13 mouse cellular contexts compared by ENCODE assay signal in the genomic region with DNA sequence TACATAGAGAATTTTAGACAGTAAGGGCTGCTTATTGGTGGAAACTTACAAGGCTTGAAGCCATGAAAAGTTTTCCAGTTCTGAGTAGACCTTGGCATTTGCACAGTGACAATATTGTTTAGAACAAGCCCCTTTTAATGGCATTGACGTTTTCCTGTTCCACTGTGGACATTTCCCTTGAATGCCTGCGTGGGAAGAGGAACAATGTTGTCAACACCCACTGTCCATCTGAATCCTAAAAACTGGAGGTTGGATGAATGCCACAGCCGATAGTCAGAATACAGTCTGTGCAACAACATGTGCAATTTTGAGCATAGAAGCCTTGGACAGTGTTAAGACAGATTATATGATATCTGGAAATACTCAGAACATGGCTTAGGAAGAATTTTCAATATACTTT.
DNase-seq lines count a peak whose midpoint lies in the region; ATAC-seq and TF ChIP-seq lines count a peak whose summit lies in the region.
"Had no signal": no experiment of that assay in that cellular context is flagged by ENCODE, and none has a peak within 500 bp of the region (broad histone marks: within the 10 kb centered on the region; RNA-seq: fewer than 3 reads in every experiment).

No protein-coding gene starts in this region.

- H3K36me3 ChIP-seq in lung, embryonic 16.5 days (ENCODE audit: control insufficient read depth, insufficient read depth, low read length), result no peaks in the 10 kb centered on the region
- H3K36me3 ChIP-seq in heart, embryonic 16.5 days (ENCODE audit: control insufficient read depth, insufficient read depth), result no peaks in the 10 kb centered on the region
- H3K36me3 ChIP-seq: hindbrain, embryonic 12.5 days; neural tube, embryonic 13.5 days had no signal

- no peak for TF ChIP-seq CTCF in gastrocnemius, adult 2 months (IDR thresholded peaks at IDR 0.05)

- H3K27ac ChIP-seq in gastrocnemius, adult 2 months, result peak overlapping the region; percentile 80
- H3K27ac ChIP-seq in lung, embryonic 16.5 days (ENCODE audit: low read length), result peak overlapping the region; percentile 12; the same call in 1 of the 2 replicates
- H3K27ac ChIP-seq in heart, embryonic 16.5 days (ENCODE audit: low read length), result peak overlapping the region; percentile 66
- H3K27ac ChIP-seq: hindbrain, embryonic 12.5 days; liver, embryonic 14.5 days; neural tube, embryonic 13.5 days had no signal

- H3K27me3 ChIP-seq in lung, embryonic 16.5 days (ENCODE audit: control insufficient read depth, insufficient read depth, low read depth, low read length), result no peaks in the 10 kb centered on the region
- no peaks in the 10 kb centered on the region for H3K27me3 ChIP-seq in heart, embryonic 16.5 days (ENCODE audit: control insufficient read depth, insufficient read depth, low read length)
- H3K27me3 ChIP-seq: hindbrain, embryonic 12.5 days; neural tube, embryonic 13.5 days had no signal

- no peak overlapping the region for H3K4me2 ChIP-seq in lung, embryonic 16.5 days (ENCODE audit: low read depth, low read length)
- no peak overlapping the region for H3K4me2 ChIP-seq in heart, embryonic 16.5 days (ENCODE audit: low read depth, low read length)
- H3K4me2 ChIP-seq: hindbrain, embryonic 12.5 days; midbrain, embryonic 11.5 days; neural tube, embryonic 13.5 days had no signal

- no peak overlapping the region for H3K4me3 ChIP-seq in gastrocnemius, adult 2 months
- H3K4me3 ChIP-seq in lung, embryonic 16.5 days (ENCODE audit: low read length), result no peak overlapping the region
- no peak overlapping the region for H3K4me3 ChIP-seq in heart, embryonic 16.5 days (ENCODE audit: low read length)
- H3K4me3 ChIP-seq: hindbrain, embryonic 12.5 days; neural tube, embryonic 13.5 days had no signal

- H3K9me3 ChIP-seq in lung, embryonic 16.5 days (ENCODE audit: control insufficient read depth, low read length), result no peaks in the 10 kb centered on the region
- H3K9me3 ChIP-seq in heart, embryonic 16.5 days (replicated peaks; ENCODE audit: control insufficient read depth, low read length), result no peaks in the 10 kb centered on the region
- H3K9me3 ChIP-seq: hindbrain, embryonic 12.5 days; neural tube, embryonic 13.5 days had no signal

- H3K9ac ChIP-seq in lung, embryonic 16.5 days (ENCODE audit: low read length), result no peak overlapping the region
- H3K9ac ChIP-seq in heart, embryonic 16.5 days (ENCODE audit: low read length), result no peak overlapping the region
- H3K9ac ChIP-seq: hindbrain, embryonic 12.5 days; liver, embryonic 14.5 days; neural tube, embryonic 13.5 days had no signal

- H3K4me1 ChIP-seq in lung, embryonic 16.5 days (replicated peaks; ENCODE audit: control insufficient read depth, insufficient read depth, low read length), result peaks cover 18% of the 10 kb centered on the region
- H3K4me1 ChIP-seq in heart, embryonic 16.5 days (ENCODE audit: control insufficient read depth, insufficient read depth, low read length), result peaks cover 29% of the 10 kb centered on the region
- H3K4me1 ChIP-seq: neural tube, embryonic 13.5 days had no signal

- intact Hi-C loops in gastrocnemius, adult 2 months (cut with DNase I), result loop anchor here (10.0 kb wide), 1 partner anchor 78 kb away; no protein-coding TSS in a partner anchor

- DNase-seq in gastrocnemius, adult 2 months, result no peak
- no peak for DNase-seq in gastrocnemius, adult 18-20 months (ENCODE audit: low spot score)
- no peak for DNase-seq in lung, postnatal 14 days
- DNase-seq in layer of hippocampus, postnatal 36 days, result peak; percentile 43 to 61
- no peak for DNase-seq in thymus, postnatal 0 days (ENCODE audit: low spot score)
- DNase-seq: cerebellum, adult 2 months had no signal

- peak; percentile 44; the same call in 1 of the 2 replicates for ATAC-seq in lung, embryonic 16.5 days (ENCODE audit: low read depth)
- ATAC-seq in heart, embryonic 16.5 days (replicated peaks; ENCODE audit: extremely low read depth, insufficient read depth, low FRiP score), result peak; percentile 30; the same call in 1 of the 2 replicates
- no peak for ATAC-seq in inflammation-experienced regulatory T-cells, adult 6 months

- WGBS in lung, embryonic 16.5 days, result 40% methylated on average over 3 of the region's 3 CpGs
- WGBS in heart, embryonic 16.5 days, result 33% methylated on average over 3 of the region's 3 CpGs

Comparison
In these comparisons a context has a peak if more than half of its experiments do, and no peak if none do; other contexts are left out.
1. DNase-seq: peak in layer of hippocampus, postnatal 36 days (2 of 2); none in gastrocnemius, adult 2 months (single experiment), gastrocnemius, adult 18-20 months (single experiment), lung, postnatal 14 days (single experiment) and thymus, postnatal 0 days (single experiment).
2. H3K27ac ChIP-seq: peak in every context shown above with its lines; median percentile 80 in gastrocnemius, adult 2 months; 66 in heart, embryonic 16.5 days; 12 in lung, embryonic 16.5 days.